Mouse (Mus musculus): ENCODE results near the gene Hoxd8. TPM values are rescaled to one million over a fixed set of nuclear protein-coding genes. Genes with fewer than 3 reads are reported as not detected.

Gene Hoxd8
- 0.06 TPM for polyA plus RNA-seq (2017; shearing (Covaris generic))

DNA sequence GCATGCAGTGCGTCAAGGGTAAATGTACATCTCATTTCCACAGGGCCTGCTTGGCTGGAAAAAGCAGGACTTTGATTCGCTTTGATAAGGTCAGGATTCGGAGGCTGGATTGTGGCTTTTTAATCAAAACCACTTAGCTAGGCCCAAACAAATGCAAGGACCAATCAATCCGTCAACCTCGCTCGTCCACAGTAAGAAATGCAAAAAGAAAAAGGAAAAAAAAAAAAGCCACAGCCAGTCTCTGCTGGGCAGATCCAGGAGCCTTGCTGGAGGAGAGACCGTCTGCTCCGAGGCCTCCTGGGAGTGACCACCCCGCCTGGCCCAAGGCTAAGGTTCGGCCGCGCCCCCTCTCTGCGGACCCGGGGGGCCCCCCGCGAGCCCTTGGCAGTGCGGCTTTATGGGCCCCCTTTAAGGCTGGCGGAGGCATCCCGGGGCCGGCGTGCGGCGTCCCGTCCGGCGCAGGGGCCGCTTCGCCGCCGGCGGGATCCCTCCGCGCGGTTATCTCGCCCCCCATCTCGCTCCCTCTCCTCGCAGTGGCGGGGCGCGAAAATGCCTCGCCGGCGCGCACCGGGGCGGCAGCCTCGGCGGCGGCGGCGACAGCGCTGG is at the start of gene Hoxd8:
Gene Hoxd8 (plus strand): TSS at position 223 of the 606 bp plus-strand sequence.

DNA sequence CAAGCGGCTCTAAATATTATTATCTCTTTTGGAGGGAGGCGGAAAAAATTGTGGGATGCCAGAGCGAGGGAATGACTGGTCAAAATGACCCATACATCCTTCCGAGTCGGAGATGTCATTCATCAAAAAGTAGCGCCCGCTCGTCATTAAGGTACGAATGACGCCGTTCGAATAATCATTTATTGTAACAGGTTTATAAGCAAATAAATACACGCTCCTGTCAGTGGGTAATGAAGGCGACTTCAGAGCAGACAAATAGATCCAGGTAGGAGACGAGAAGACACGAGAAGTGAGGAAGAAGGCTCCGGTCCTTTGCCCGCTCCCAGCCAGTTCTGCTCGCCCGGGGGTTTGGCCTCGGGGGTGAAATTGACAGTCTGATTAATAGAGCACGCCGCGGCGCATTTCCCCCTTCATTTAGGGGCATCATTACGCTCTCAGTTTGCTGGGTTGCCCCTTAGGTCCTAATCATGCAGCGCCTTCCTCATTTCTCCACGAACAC is 44.9 kb upstream of the Hoxd8 start, which contains the start of gene Evx2:
Gene Evx2 (minus strand): TSS at position 51 of the 499 bp plus-strand sequence.

DNA sequence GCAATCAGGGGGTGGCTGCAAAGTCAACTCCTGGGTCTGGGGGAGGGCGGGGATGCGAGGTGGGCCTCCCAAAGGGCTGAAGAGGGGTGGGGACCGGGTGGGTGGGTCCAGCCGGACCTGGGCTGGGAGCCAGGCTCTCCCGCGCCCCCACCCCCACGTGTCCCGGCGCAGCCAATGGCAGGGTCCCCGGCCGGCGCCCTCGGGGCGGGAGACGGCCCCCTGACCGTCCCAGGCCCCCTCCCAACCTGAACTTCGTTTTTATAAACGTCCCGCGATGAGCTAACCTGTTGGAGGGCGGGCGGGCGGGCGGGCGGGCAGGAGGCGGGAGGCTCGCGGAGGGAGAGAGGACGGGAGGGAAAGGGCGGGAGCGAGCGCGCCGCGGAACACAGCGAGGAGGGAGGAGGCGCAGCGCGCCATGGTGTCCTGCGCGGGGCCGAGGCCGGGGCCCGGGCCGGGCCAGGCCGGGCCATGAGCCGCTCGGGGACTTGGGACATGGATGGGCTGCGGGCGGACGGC is 36.5 kb upstream of the Hoxd8 start, which contains the start of gene Hoxd13:
Gene Hoxd13 (plus strand): TSS at position 469 of the 516 bp plus-strand sequence.

DNA sequence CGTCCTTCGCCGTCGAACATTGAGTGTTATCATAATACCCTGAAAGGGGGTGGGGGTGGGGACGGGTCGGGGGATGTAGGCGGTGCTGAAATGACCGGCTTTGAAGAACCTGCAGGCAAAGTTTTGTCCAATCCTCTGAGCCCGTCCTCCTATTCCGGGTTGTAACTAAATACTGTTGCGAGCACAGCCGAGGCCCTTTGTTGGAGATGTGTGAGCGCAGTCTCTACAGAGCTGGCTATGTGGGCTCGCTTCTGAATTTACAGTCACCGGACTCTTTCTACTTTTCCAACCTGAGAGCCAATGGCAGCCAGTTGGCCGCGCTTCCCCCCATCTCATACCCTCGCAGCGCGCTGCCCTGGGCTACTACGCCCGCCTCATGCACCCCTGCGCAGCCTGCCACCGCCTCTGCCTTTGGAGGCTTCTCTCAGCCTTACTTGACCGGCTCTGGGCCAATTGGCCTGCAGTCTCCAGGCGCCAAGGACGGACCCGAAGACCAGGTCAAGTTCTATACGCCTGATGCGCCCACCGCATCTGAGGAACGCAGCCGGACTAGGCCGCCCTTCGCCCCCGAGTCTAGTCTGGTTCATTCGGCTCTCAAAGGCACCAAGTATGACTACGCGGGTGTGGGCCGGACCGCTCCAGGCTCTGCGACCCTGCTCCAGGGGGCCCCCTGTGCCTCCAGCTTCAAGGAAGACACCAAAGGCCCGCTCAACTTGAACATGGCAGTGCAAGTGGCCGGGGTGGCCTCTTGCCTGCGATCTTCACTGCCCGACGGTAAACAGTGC is 29.3 kb upstream of the Hoxd8 start, which contains the start of gene Hoxd12:
Gene Hoxd12 (plus strand): TSS at position 133 of the 785 bp plus-strand sequence.

DNA sequence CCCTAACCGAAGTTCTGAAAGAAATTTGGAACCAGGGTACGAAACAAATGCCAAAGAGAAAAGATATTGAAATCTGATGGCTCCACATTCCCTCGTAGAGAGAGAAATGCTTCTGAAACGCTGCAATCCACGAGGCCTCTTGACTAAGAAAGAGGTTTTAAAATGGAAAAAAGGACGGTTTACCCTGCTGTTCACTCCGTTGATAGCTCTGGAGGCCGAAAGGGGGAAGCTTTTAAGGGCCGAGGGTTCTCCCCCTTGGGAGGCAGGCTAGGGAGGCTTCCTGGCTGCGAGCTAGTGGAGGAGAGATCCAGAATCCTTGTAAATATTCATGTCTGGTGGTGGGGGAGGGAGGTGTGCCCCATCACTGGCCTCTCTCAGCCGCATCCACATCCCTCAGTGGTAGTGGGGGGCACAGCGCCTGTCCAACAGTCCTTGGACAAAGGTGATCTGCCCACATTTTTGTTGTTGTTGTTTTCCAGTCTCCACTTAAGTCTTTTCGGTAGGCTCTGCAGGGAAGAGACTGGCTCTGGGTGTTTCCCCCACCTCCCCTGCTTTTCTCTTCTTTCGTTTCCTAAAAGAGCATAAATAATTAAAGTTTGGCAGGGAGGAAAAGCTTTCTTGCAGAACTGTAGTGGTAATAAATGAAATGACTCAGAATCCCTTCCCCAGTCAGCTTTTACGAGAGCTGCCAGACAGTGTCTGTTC is 25.4 kb upstream of the Hoxd8 start, which contains the start of gene Hoxd11:
Gene Hoxd11 (plus strand): TSS at position 667 of the 705 bp plus-strand sequence.

DNA sequence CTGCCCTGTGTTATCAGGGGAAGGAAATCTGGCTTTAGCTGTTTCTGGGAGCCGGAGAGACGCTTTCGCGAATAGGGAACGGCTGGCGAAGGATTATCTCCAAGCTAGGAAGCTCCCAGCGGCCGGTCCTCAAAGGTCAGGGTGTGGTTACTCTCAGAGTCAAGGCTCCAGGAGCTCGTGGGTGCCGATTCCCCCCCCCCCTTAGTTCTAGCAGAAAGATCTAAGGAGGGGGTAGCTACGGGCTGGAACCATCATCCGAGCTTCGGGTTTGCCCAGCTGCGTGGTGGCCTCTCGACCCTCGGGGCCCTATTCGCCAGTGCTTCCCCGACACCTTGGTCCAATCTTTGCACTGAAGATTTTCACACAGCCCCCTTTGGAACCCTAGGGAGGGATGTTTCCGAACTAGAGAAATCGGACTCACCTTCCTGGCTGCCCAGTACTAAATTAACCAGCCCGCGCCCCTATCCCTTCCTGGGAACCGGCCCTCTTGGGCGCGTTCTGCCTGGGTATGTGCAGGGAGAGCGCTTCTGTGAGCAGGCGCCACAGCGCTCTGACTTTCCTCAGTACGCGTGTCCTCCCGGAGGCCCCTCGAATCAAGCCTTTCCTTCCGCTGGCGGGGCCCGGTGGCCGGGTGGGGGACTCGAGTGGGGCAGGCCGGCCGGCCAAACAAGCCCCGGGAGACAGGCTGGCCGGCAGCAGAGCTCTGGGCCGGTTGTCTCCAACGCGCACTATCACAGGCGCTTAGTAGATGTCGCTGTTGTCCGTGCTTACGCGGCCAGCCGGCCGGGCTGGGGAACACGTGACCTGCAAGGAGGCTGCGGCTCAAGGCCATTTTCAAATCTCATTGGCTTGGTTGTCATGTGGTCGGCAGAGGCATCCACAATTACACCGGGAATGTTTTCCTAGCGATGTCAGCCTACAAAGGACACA is 13.1 kb upstream of the Hoxd8 start, which contains the start of gene Hoxd10:
Gene Hoxd10 (plus strand): TSS at position 903 of the 930 bp plus-strand sequence.

DNA sequence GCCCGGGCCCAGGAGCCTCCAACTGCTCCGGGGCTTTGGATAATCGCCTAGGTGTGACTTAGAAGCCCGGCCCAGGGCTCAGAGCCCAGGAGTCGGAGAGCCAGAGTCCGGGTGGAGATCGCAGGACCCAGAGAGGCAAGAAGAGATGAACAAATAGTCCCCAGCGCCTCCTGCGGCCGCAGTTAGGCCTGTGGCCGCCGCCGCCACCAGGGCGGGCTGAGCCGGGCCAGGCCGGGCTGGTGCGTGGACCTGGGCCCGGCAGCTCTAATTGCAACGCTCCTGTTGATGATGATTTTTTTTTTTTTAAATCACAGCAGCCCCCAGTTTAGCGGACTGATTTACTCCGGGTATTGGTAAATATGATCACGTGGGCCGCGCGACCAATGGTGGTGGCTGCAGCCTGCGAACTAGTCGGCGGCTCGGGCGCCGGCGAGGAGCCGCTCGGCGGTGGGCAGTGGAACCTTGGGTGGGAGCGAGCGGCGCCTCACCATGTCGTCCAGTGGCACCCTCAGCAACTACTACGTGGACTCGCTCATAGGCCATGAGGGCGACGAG is 6.8 kb upstream of the Hoxd8 start, which contains the start of gene Hoxd9:
Gene Hoxd9 (plus strand): TSS at position 161 of the 555 bp plus-strand sequence.

DNA sequence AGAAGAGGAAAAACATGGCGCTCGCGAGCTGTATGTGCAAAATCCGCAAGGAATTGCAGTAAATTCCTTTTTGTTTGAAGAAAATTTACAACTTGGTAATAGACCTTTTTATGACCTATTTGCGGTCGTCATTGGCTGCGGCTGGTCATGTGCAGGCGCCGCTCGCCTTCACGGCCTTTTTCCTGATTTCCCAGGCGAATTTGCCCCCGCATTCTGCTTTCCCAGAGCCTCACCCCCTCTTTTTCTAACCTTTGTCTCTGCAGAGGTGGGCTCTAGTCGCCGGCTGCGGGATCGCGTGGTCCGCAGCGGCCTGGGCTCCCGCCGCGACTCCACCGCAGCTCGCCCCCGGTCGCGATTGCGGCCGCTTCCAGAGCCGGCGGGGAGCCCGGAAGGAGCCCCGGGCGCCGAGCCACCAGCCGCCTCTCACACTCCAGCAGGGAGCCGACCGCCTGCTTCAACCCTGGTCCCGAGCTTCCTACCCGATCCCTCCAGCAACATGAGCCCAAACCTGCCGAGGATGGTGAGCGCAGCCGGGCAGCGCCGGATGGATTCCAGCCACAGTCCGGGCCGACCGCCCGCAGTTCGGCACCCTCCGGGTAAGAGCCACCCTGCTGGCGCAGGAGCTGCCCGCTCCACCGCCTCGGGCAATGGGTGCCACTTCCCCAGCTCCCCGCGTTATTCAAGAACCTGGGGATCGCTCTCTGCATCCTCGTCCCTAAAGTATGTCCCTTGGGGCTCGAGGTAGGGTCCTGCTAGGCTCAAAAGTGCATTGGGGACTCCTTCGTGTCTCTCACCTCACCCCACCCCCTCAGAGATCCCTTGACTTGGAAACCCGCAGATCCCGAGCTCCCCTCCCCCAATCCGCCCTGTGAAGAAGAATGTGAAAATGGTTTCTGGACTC is 7.6 kb downstream of the Hoxd8 start, which contains the start of the genes Hoxd3 and Hoxd4:
Gene Hoxd3 (plus strand): TSS at position 207 of the 901 bp plus-strand sequence.
Gene Hoxd4 (plus strand): TSS at position 209 of the 901 bp plus-strand sequence.

DNA sequence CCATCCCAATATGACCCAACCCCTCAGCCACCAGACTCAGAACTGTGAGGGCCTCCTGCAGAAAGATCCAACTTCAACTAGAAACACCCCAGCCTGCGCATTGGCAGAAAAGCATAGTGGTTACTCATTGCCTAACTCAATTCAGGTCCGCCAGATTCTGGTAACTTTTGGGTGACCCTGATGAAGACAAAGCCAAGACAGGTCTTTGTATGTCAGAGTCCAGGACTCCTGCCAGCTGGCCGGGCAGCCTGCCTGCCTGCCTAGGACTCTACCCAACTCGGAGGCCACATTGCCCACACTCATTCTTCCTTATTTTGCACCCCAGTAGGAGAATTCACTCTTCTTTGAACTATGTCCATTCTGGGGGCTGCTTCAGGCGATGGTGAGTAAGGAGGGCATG is 22.1 kb downstream of the Hoxd8 start, which contains the start of gene Gm28230:
Gene Gm28230 (plus strand): TSS at position 178 of the 400 bp plus-strand sequence.

Other genes starting within 250 kb of the Hoxd8 start
- gene Lnpk, start 125.2 kb upstream of the Hoxd8 start, polyA plus RNA-seq (2017; shearing (Covaris generic)) = 19.9 TPM
- gene Evx2, start 45.1 kb upstream of the Hoxd8 start, polyA plus RNA-seq (2017; shearing (Covaris generic)) = not detected
- gene Hoxd13, start 36.3 kb upstream of the Hoxd8 start, polyA plus RNA-seq (2017; shearing (Covaris generic)) = not detected
- gene Hoxd12, start 29.6 kb upstream of the Hoxd8 start, polyA plus RNA-seq (2017; shearing (Covaris generic)) = not detected
- not detected for gene Hoxd11, start 25.1 kb upstream of the Hoxd8 start, polyA plus RNA-seq (2017; shearing (Covaris generic))
- gene Hoxd10, start 12.7 kb upstream of the Hoxd8 start, polyA plus RNA-seq (2017; shearing (Covaris generic)) = not detected
- gene Hoxd9, start 6.9 kb upstream of the Hoxd8 start, polyA plus RNA-seq (2017; shearing (Covaris generic)) = not detected
- not detected for gene Hoxd3, start 7.3 kb downstream of the Hoxd8 start, polyA plus RNA-seq (2017; shearing (Covaris generic))
- gene Hoxd4, start 7.3 kb downstream of the Hoxd8 start, polyA plus RNA-seq (2017; shearing (Covaris generic)) = not detected
- not detected for gene Gm28230, start 22.1 kb downstream of the Hoxd8 start, polyA plus RNA-seq (2017; shearing (Covaris generic))
- gene Hoxd1, start 58.4 kb downstream of the Hoxd8 start, polyA plus RNA-seq (2017; shearing (Covaris generic)) = not detected
- 74.2 TPM for gene Mtx2, start 121.2 kb downstream of the Hoxd8 start, polyA plus RNA-seq (2017; shearing (Covaris generic))